Mouse (Mus musculus) neural tube, embryonic 13.5 days (tissue): ENCODE results near the gene Tusc1. TPM values are rescaled to one million over a fixed set of nuclear protein-coding genes. Genes with fewer than 3 reads are reported as not detected.

Experiments
- ATAC-seq: fragments of 200-750 bp; cut with Nextera tagmentation; 2 replicates; pipeline ENCODE4 v1.8.0; 2017; ENCODE audit warnings: low read depth, mild to moderate bottlenecking, moderate TSS enrichment, moderate library complexity
- H3K27ac ChIP-seq: fragments of 300-500 bp; sonication (generic); replicated peaks from 2 replicates; pipeline ENCODE4 v1.5.1; 2015; ENCODE audit warnings: moderate library complexity, mild to moderate bottlenecking, inconsistent platforms
- H3K27me3 ChIP-seq: fragments of 300-500 bp; sonication (generic); 2 replicates; pipeline ENCODE4 v1.6.1; 2015; ENCODE audit warnings: mild to moderate bottlenecking, inconsistent platforms
- H3K36me3 ChIP-seq: fragments of 300-500 bp; sonication (generic); 2 replicates; pipeline ENCODE4 v1.6.1; 2015; ENCODE audit warnings: mild to moderate bottlenecking, inconsistent platforms
- H3K4me1 ChIP-seq: fragments of 300-500 bp; sonication (generic); replicated peaks from 2 replicates; pipeline ENCODE4 v1.6.1; 2015; ENCODE audit warnings: inconsistent platforms
- H3K4me2 ChIP-seq: fragments of 300-500 bp; sonication (generic); 2 replicates; pipeline ENCODE4 v1.6.1; 2015; ENCODE audit warnings: inconsistent platforms, mild to moderate bottlenecking, moderate library complexity
- H3K4me3 ChIP-seq: fragments of 300-500 bp; sonication (generic); 2 replicates; pipeline ENCODE4 v1.5.1; 2015; ENCODE audit warnings: mild to moderate bottlenecking, inconsistent platforms
- H3K9ac ChIP-seq: fragments of 300-500 bp; sonication (generic); 2 replicates; pipeline ENCODE4 v1.6.1; 2015; ENCODE audit warnings: moderate library complexity, mild to moderate bottlenecking, inconsistent platforms
- H3K9me3 ChIP-seq: fragments of 300-500 bp; sonication (generic); 2 replicates; pipeline ENCODE4 v1.6.1; 2016; ENCODE audit warnings: inconsistent platforms
- WGBS: fragments of 180-500 bp; shearing (Covaris S2); methylation state at CpG from one replicate; pipeline ENCODE4 v1.1.7; 2015; 5-methylcytosine and 5-hydroxymethylcytosine counted together
- polyA plus RNA-seq: library from polyadenylated mRNA; unstranded; fragments of >200 nt; fragmentation: Nextera tagmentation; extraction: Ambion mirVana; gene quantifications from 2 replicates; pipeline ENCODE4 v1.2.1, GENCODE M21; 2015

Gene Tusc1
- 10.1 and 13.7 TPM in 2 replicates for polyA plus RNA-seq

DNA sequence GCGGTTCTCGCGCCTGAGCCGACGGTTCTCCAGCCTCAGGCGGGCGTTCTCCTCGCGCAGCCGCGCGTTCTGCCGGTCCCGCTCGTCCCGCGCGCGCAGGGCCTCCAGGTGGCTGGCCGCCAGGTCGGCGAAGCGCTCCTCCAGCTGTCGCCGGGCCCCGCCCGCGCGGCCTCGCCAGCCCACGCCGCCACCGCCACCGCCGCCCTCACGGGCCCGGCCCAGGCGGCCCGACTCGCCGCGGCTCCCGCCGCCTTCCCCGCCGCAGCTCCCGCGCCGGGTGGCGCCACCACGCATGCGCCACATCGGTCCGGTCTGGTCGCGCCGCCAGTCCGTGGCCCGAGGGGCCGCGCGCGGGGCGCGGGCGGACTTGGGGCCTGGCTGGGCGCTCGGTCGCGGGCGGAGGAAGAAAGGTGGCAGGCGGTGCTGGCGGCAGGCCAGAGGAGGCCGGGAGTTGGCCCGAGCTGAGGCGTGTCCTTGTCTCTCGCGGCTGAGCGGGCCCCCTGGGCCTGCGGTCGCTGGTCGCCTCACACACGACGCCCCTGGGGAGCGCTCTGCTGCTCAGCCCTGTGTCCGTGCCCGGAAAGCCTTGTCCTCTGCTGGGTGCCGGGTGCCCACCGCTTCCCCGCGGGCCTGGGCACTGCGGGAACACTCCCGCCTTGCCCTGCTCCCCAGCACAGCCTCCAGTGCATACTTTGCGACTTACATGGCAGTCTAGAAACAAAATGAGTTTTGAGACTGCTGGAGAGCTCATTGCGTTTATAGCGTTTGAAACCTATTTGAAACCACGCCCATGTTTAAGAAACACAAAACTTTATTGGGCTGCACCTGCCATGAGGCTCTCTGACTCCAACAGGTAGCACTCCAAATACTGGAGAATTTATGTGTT is at the start of gene Tusc1:
TSS of gene Tusc1 (minus strand) at position 394 of the 886 bp plus-strand sequence.
- H3K4me1 ChIP-seq = no peaks in the 10 kb centered on the region
- under 1% methylated on average over 72 of the region's 97 CpGs for WGBS
- peak within 1 kb of the TSS; percentile 88 for H3K4me2 ChIP-seq
- ATAC-seq = peak; percentile 94
- H3K27me3 ChIP-seq = no peaks in the 10 kb centered on the region
- H3K27ac ChIP-seq = peak within 1 kb of the TSS; percentile 97
- H3K9me3 ChIP-seq = no peaks in the 10 kb centered on the region
- H3K9ac ChIP-seq = peak within 1 kb of the TSS; percentile 93
- H3K36me3 ChIP-seq = no peaks in the 10 kb centered on the region
- peak within 1 kb of the TSS; percentile 83 for H3K4me3 ChIP-seq

DNA sequence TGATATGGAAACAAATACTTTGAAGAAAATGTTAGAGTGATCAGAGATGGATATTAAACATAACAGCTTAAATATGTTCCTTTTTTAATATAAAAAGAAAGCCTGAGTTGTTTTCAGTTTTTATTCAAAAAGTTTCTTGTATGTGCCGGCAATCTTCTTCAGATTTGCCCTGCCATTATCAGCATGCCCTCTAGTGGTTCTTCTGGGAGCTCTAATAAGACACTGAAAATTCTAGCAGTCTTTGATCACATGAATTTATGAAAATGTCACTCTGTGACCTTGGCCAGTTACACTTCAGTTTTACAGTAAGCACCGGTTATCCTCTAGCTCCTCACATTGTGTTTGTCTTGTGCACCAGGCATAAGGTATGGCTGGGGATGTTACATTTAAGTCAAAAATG is 17.6 kb upstream of the Tusc1 start:
- WGBS = 68% methylated on average over 2 of the region's 2 CpGs
- no peak for ATAC-seq
- H3K9me3 ChIP-seq = no peaks in the 10 kb centered on the region

DNA sequence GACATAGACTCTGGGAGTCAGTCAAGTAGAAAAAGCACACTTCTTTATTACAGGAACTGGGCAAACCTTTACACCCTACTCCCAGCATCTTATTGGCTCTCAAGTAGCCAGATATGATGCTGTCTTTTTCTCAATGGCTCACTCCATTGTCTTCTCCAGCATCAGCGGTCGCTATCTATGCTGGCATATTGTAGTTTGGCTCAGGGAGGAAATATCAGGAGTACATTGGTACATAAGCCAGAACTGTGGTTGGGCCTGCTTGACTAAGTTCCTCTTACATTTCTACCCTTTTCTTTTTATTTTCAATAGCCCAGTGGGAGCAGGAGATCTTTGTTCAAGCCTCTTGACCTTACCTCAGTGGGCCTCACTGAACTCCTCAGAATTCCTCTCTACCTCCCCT is 9.0 kb upstream of the Tusc1 start:
- Histone ChIP-seq H3K27me3 (no peaks in the 10 kb centered on the region), H3K27ac (no peak overlapping the region), H3K9me3 (no peaks in the 10 kb centered on the region), H3K9ac (no peak overlapping the region), H3K4me2 (no peak overlapping the region), H3K36me3 (no peaks in the 10 kb centered on the region), H3K4me3 (no peak overlapping the region), H3K4me1 (no peaks in the 10 kb centered on the region)
- ATAC-seq = no peak
- WGBS = 94% methylated on average over 2 of the region's 2 CpGs

More for the DNA sequence above, 17.6 kb upstream of the Tusc1 start:
- Histone ChIP-seq H3K9ac (no peak overlapping the region), H3K27ac (no peak overlapping the region), H3K36me3 (no peaks in the 10 kb centered on the region), H3K4me3 (no peak overlapping the region), H3K27me3 (no peaks in the 10 kb centered on the region), H3K4me1 (no peaks in the 10 kb centered on the region), H3K4me2 (no peak overlapping the region)

DNA sequence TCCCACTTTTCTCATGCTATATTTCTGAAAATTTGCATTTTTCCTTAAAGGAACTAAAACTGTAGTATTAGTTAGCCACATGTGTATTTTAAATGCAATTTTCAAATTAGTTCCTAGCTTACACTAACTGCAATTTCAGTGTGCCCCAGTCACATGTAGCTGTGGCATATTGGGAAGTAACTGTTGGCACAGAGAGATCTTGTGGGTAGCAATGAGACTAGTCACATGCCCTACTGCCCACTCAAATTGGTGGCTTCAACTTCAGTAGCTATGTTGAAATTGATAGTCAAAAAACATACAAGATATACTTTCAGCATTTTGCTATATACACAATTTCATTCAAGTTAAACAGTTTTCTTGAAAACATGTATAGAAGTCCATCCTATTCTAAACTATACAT is 6.3 kb upstream of the Tusc1 start:
- Histone ChIP-seq H3K9ac (no peak overlapping the region), H3K27ac (no peak overlapping the region), H3K4me2 (no peak overlapping the region), H3K36me3 (no peaks in the 10 kb centered on the region), H3K27me3 (no peaks in the 10 kb centered on the region), H3K4me3 (no peak overlapping the region), H3K9me3 (no peaks in the 10 kb centered on the region), H3K4me1 (no peaks in the 10 kb centered on the region)
- ATAC-seq = no peak

DNA sequence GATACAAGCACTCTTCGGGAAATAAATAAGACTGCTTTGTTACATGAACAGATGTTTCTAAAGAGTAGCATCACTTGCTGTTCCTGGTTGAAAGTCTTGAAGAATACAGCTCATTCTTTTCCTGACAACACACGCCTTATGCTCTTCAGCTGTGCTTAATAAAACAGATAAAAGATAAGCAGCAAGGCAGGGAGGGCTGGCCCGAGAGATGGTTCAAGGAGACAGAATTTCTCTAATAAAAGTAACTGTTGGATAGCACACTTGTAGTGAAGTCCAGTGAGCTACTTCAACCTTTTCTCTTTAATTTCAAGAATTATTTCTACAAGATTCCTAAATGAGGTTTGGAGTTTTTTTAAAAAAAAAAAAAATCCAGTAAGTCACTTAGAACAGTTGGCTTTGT is 2.7 kb upstream of the Tusc1 start:
- H3K9me3 ChIP-seq = no peaks in the 10 kb centered on the region
- no peak overlapping the region for H3K4me2 ChIP-seq
- 79% methylated on average over 3 of the region's 3 CpGs for WGBS
- H3K27me3 ChIP-seq = no peaks in the 10 kb centered on the region
- no peak for ATAC-seq
- H3K9ac ChIP-seq = no peak overlapping the region
- no peaks in the 10 kb centered on the region for H3K36me3 ChIP-seq
- no peaks in the 10 kb centered on the region for H3K4me1 ChIP-seq
- H3K27ac ChIP-seq = no peak overlapping the region
- no peak overlapping the region for H3K4me3 ChIP-seq

DNA sequence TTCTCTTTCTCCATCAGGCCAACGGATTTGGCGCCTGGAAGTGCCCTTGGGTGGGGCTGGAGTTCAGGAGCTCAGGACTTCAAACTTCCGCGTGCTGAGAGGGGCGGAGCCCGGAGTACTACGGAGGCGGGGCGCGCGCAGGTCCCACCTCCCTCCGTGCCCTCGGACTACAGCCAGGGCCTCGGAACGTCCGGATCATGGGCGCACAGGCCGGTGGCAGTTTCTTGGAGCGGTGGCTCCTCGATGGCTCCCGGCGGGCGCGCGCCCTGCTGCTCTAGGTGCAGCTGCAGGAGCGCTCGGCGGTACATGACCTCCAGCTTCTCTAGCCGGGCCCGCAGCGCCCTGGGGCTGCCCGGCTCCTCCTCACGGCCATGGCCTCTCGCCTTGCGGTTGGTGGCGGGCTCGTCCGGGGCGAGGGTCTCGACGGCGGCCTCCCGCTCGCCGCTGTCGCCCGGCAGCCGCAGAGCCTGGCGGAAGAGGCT is 634 bp downstream of the Tusc1 start:
- Histone ChIP-seq H3K9me3 (no peaks in the 10 kb centered on the region), H3K36me3 (no peaks in the 10 kb centered on the region), H3K9ac (peak overlapping the region; percentile 93), H3K4me1 (no peaks in the 10 kb centered on the region), H3K4me2 (peak overlapping the region; percentile 88), H3K4me3 (peak overlapping the region; percentile 83), H3K27me3 (no peaks in the 10 kb centered on the region), H3K27ac (peak overlapping the region; percentile 97)
- peak; percentile 92 for ATAC-seq
- WGBS = under 1% methylated on average over 49 of the region's 49 CpGs

DNA sequence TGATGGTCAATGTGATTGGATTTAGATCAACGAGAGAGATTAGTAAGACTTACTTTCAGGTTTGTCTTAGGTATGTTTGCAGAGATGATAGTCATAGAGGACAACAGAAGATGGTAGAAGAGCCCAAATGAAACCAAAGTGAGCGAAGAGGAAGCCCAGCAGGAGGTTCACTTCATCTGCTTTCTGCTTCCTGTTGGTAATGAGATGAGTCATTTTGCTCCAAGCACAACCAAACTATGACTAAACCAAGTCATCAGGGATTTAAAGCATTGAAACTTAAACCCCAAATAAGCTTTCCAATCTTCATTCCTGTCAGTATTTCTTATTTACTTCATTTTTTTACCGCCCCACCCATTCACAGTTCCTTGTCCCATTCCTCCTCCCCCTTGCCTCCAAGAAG is 27.8 kb downstream of the Tusc1 start:
- H3K9ac ChIP-seq = no peak overlapping the region
- no peaks in the 10 kb centered on the region for H3K27me3 ChIP-seq
- ATAC-seq = no peak
- H3K4me2 ChIP-seq = no peak overlapping the region
- 90% methylated on average over 3 of the region's 3 CpGs for WGBS
- H3K4me1 ChIP-seq = no peaks in the 10 kb centered on the region
- H3K27ac ChIP-seq = no peak overlapping the region
- H3K9me3 ChIP-seq = no peaks in the 10 kb centered on the region
- H3K4me3 ChIP-seq = no peak overlapping the region
- no peaks in the 10 kb centered on the region for H3K36me3 ChIP-seq

DNA sequence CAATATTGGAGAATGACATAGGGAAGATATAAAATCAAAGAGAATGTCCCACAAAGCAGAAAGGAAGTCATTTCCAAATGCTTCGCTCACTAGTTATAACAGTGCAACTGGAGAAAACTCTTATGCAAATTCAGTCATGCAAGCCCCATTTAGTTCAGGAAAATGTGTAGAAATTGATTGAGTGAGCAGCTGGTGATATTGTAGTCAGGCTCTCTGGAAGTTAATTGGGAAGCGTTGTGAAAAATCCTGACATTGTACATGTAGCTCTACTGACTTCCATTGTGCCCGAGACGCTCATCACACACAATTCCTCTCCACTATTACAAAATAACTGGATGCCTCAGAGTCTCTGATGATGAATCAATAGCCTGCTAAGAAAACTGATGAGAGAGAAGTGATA is 49.2 kb downstream of the Tusc1 start:
- 67% methylated on average over 4 of the region's 4 CpGs for WGBS
- Histone ChIP-seq H3K9me3 (no peaks in the 10 kb centered on the region), H3K4me2 (no peak overlapping the region), H3K36me3 (no peaks in the 10 kb centered on the region), H3K4me1 (no peaks in the 10 kb centered on the region), H3K9ac (no peak overlapping the region), H3K27me3 (no peaks in the 10 kb centered on the region), H3K4me3 (no peak overlapping the region), H3K27ac (no peak overlapping the region)
- 0 out of 2 replicates have a peak, but pooled peaks have one; percentile 11 for ATAC-seq
